ENCODE assay signal across 11 mouse cellular contexts in the genomic region with DNA sequence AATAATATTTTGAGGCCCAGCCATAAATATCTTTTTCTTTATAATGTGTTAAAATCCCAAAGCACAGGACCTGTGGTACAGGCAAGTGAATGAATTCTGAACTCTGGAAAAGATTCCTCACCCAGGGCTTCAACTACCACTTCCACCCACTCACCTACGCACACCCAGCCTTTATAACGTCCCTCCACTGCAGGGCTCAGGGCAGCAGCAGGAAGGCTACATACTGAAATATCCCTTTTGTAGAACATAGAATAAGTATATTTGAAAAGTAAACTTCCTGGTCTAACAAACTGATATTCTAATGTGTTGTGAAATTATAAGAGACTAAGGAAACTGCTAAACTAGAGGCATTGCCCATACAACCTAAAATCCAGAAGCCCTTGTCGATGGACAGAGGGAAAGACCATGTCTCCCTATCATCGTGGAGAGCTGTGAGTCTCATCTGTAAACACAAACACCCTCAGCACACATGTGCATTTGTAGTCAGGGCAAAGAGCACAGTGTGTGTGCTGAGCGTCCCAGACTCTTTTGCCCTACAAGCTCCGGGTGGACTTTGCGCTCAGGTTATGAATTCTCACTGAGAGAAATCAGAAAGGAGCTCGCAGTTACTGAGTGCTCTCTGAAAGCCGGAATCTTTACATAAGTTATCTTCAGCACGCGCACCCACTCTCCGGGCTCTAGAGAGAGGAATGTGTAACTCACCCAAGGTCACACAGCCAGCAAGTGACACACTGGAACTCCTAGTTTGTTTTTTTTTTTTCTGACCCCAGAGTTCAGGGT. TPM values are rescaled to one million over a fixed set of nuclear protein-coding genes. Genes with fewer than 3 reads are reported as not detected.
DNase-seq lines count a peak whose midpoint lies in the region; ATAC-seq lines count a peak whose summit lies in the region.
"Had no signal": no experiment of that assay in that cellular context is flagged by ENCODE, and none has a peak within 500 bp of the region (broad histone marks: within the 10 kb centered on the region; RNA-seq: fewer than 3 reads in every experiment).

No protein-coding gene starts in this region.

- H3K4me1 ChIP-seq in lung, embryonic 15.5 days, result peaks cover 10% of the 10 kb centered on the region; the same call in 1 of the 2 replicates
- H3K4me1 ChIP-seq: embryonic facial prominence, embryonic 12.5 days; limb, embryonic 12.5 days had no signal

- H3K9ac ChIP-seq in lung, embryonic 15.5 days, result no peak overlapping the region
- H3K9ac ChIP-seq: embryonic facial prominence, embryonic 12.5 days; limb, embryonic 12.5 days had no signal

- 33% methylated on average over 12 of the region's 12 CpGs for WGBS in lung, embryonic 15.5 days

- H3K4me2 ChIP-seq in lung, embryonic 15.5 days, result no peak overlapping the region; the same call in 1 of the 2 replicates
- H3K4me2 ChIP-seq: embryonic facial prominence, embryonic 12.5 days; limb, embryonic 12.5 days had no signal

- ATAC-seq in lung, embryonic 15.5 days (ENCODE audit: borderline replicate concordance, extremely low read depth, low FRiP score, low TSS enrichment), result no peak
- ATAC-seq in erythroblast, adult 5-6 weeks (replicated peaks; ENCODE audit: low FRiP score, poor library complexity, severe bottlenecking), result no peak

- H3K27ac ChIP-seq in lung, embryonic 15.5 days, result peak overlapping the region; percentile 85
- H3K27ac ChIP-seq: embryonic facial prominence, embryonic 12.5 days; limb, embryonic 12.5 days had no signal

- peak; percentile 44 for DNase-seq in ovary, adult 18-20 months (ENCODE audit: low spot score)
- no peak for DNase-seq in ovary, postnatal 10 days (ENCODE audit: low spot score)
- peak; percentile 72 to 84 for DNase-seq in kidney, postnatal 25 days
- no peak for DNase-seq in left cerebral cortex, adult 9 months (ENCODE audit: low spot score in 2 of 2)
- no peak for DNase-seq in layer of hippocampus, adult 18-20 months (ENCODE audit: low spot score in 2 of 2)
- no peak for DNase-seq in layer of hippocampus, adult 9-10 months (ENCODE audit: low spot score)

- H3K36me3 ChIP-seq in lung, embryonic 15.5 days, result no peaks in the 10 kb centered on the region
- H3K36me3 ChIP-seq: embryonic facial prominence, embryonic 12.5 days; limb, embryonic 12.5 days had no signal

- H3K27me3 ChIP-seq in lung, embryonic 15.5 days, result no peaks in the 10 kb centered on the region
- H3K27me3 ChIP-seq: CH12.LX; embryonic facial prominence, embryonic 12.5 days; limb, embryonic 12.5 days had no signal

- H3K9me3 ChIP-seq in lung, embryonic 15.5 days, result no peaks in the 10 kb centered on the region
- H3K9me3 ChIP-seq: embryonic facial prominence, embryonic 12.5 days; limb, embryonic 12.5 days had no signal

- no peak overlapping the region for H3K4me3 ChIP-seq in lung, embryonic 15.5 days
- H3K4me3 ChIP-seq: embryonic facial prominence, embryonic 12.5 days; limb, embryonic 12.5 days had no signal

RNA-seq across cellular contexts. Expression of a gene that starts 46.1 kb away (rescaled TPM):
- polyA plus RNA-seq in lung, embryonic 15.5 days (2015; fragmentation: Nextera tagmentation; extraction: Ambion mirVana), result 16.8 and 17.9 TPM in 2 replicates
- total RNA-seq in erythroblast, adult 5-6 weeks (2015; ENCODE audit: low replicate concordance), result 9.2 and 11.7 TPM in 2 replicates
- 2.4 and 8.2 TPM in 2 replicates for total RNA-seq in erythroblast, adult 5-6 weeks (2017; ENCODE audit: low replicate concordance)
- 10 to 100 TPM; 75.1 to 85.3 TPM for total RNA-seq in layer of hippocampus, adult 18-20 months (2021)

Comparison
In these comparisons a context has a peak if more than half of its experiments do, and no peak if none do; other contexts are left out.
1. DNase-seq: peak in ovary, adult 18-20 months (single experiment) and kidney, postnatal 25 days (2 of 2); none in ovary, postnatal 10 days (single experiment), left cerebral cortex, adult 9 months (0 of 2), layer of hippocampus, adult 18-20 months (0 of 2) and layer of hippocampus, adult 9-10 months (single experiment).
2. RNA of a gene that starts 46.1 kb away (total RNA-seq): 75.1 to 85.3 TPM in layer of hippocampus, adult 18-20 months; 2.4 to 11.7 TPM in erythroblast, adult 5-6 weeks; every median in the first group is over 4 times any median in the second.